Mouse (Mus musculus) brain, embryonic 14.5 days (tissue): ENCODE results near the gene Dlx6. TPM values are rescaled to one million over a fixed set of nuclear protein-coding genes. Genes with fewer than 3 reads are reported as not detected.

ENCODE experiments used
- DNase-seq: peaks from one replicate; pipeline ENCODE4 v3.0.0-alpha.2; 2011; ENCODE audit warnings: low read depth
- CTCF ChIP-seq: fragments of 200-500 bp; IDR thresholded peaks from 2 replicates; pipeline ENCODE4 v1.5.1; 2012; ENCODE audit warnings: inconsistent platforms, mild to moderate bottlenecking, moderate library complexity, borderline replicate concordance; ENCODE audit not compliant: insufficient read depth, insufficient read length; ENCODE audit errors: extremely low read depth
- POLR2A ChIP-seq: fragments of 200-500 bp; IDR thresholded peaks from 2 replicates; pipeline ENCODE4 v1.6.1; 2012; ENCODE audit warnings: mild to moderate bottlenecking, inconsistent platforms, borderline replicate concordance; ENCODE audit not compliant: poor library complexity, insufficient read depth, insufficient read length, severe bottlenecking; ENCODE audit errors: extremely low read depth
- polyA plus RNA-seq: library from polyadenylated mRNA; depleted of rRNA; stranded (reverse); fragments of >200 nt; gene quantifications from 2 replicates; pipeline ENCODE4 v1.2.3, GENCODE M21; 2012

Dlx6 gene
- polyA plus RNA-seq, 1 experiment, result 13.2 TPM

DNA sequence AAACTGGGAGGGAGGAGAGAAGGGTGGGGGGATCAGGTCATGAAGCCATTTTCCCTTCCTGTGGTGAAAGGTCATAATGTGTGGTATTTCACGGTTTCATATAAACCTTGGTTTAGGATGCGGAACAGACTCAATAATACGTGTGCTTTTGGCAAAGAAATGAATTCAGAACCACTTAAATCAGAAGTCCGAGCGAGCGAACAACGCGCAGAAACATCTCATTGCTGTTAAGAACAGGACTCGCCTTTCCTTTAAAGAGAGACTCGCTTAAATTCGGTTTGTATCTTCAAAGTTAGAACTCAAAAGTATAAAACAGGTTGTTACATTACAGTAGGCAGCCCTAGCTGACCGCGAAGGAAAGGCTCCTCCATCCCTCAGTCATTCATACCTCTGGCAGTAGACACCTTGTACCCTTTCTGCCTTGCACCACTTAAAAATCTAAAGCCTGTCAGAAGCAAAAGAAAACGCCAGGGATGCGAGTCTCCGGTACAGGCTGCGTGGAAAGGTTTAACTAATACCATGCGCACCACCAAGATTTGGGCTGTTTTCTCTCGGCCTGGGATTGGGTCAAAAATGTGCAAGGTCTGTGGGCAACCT is 10.4 kb downstream of the Dlx6 start:
- peak; percentile 62 for DNase-seq
- no peak for TF ChIP-seq CTCF
- TF ChIP-seq POLR2A, result no peak

DNA sequence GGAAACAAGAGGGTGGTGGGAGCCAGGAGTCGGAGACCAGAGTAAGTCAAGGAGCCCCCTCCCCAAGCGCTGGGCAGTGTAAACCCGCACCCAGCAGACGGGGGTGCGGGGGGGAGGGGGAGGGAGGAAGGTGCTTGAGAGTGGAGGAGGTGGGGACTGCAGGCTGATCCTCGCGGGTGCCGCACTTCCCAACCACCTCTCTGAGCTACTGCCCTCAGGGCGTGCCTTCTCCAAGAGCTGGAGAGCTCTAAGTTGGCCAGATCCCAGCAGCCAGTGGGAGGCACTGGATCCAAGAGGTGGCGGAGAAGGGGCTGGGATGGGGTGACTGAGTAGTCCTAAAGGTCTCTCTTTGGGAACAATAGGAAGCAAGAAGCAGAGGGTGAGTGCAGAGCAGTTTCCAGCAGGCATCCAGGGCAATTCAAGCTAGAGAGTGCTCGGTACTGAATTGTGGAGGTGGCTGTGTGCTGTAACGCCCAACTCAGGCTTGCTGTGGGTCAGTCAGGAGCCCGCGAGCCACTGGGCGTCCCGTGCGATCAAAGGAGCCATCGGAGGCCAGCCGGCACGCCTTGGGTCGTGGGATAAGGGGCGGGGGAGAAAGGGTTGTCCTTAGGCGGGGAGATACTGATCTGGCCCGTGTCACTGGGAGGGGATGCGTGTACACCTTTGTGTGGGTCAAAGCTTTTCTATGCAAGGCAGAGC is 11.1 kb downstream of the Dlx6 start:
- DNase-seq, result peak; percentile 76
- TF ChIP-seq POLR2A (no peak), CTCF (no peak)

DNA sequence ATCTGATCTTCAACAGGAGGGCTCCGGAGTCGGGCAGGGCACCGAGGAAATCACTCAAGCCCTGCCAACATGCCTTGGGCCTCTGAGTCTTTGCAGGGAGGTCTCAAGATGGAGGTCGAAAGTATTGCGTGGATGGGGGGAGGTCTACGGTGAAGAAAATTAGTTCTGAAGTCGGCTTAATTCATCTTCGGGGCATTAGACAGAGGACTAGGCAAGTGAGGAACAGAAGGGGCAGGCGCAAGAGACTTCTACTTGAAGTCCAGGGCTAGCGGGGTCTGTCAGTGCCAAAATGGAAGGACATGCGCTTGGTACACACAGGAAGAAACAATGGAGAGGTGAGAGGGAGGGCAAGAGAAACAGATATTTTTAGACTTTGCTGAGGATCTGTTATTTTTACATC is 12.0 kb downstream of the Dlx6 start:
- DNase-seq, result peak; percentile 57

DNA sequence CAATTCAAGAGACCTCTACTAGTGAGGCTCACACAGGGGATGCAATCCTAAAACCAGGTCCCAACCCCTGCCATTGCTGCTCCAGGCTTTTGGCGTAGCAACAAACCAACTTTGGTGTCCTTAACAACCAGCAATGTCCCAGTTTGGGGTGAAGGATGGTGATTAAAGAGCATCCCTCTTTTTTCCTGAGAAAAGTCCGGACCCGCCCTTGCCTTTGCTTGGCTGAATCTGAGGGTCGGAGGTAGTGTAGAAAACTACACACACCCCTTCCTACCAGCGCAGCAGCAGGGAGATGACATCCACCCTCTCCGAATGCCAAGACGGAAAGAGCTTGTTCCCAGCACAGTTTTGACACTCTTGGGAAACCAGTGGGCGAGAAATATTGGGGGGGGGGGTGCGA is 12.5 kb downstream of the Dlx6 start:
- no peak for TF ChIP-seq POLR2A
- TF ChIP-seq CTCF, result no peak
- peak; percentile 46 for DNase-seq

More for the DNA sequence above, 12.0 kb downstream of the Dlx6 start:
- no peak for TF ChIP-seq CTCF
- TF ChIP-seq POLR2A, result no peak

DNA sequence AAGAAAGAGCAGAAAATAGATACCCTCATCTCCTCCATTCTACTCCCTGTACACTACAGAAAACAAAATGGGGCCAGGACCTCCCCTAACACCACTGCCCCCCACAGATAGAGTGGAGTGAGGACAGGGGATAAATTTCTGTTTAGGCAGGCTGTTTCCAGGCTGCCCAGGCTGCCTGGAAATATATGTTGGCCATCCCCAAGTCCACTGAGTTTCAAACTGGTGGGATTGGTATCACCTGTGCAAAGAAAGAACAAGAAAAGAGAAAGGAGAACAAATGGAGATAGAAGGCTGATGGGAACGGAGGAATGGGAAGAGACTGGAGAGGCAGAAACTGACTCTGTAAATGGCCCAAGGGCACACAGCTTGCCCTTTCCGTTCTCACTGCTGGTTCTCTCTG is 13.1 kb downstream of the Dlx6 start:
- TF ChIP-seq CTCF (no peak), POLR2A (no peak)
- DNase-seq, result peak; percentile 22

DNA sequence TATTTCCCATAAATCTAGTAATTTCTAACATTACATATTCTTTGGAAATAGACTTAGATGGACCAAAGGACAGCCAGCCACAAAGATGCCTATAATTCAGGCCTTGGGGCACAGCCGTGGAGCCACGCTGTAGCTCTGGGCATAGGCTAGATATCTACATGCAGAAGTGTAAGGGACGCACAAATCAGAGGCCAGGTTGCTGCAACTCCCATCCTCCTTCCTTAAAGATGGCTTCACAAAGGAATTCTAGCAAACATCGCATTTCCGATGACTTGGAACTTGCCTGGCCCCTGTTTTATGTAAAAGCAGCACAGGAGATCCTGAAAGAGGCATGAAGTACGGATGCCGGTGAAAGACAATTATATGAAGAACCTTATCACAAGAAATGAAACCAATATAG is 13.6 kb downstream of the Dlx6 start:
- TF ChIP-seq CTCF (no peak), POLR2A (no peak)
- peak; percentile 51 for DNase-seq

DNA sequence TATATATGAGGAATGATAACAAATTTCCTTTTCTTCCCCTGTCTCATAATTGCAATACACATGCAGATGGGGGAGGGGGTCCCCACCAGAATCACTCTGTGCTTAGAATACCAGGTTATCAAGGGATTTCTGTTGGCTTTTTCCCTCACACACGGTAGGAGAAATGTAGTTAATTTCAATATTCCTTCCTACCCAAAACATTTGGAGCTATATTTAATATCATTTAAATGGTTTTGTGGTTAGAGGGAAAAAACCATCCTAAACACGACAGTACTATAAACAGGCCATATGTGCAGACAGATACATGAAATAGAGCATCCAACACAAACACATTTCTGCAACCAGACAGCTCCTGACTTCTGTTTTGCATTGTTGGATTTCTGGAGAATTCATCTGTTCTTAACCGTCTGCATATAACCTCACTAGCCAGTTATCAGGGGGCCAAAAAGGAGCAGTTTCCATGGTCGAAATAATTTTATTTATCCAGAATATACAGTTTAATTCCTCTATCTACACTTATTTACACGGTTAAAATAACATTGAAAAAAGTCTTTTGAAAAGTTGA is 14.3 kb downstream of the Dlx6 start:
- DNase-seq, result peak; percentile 45

DNA sequence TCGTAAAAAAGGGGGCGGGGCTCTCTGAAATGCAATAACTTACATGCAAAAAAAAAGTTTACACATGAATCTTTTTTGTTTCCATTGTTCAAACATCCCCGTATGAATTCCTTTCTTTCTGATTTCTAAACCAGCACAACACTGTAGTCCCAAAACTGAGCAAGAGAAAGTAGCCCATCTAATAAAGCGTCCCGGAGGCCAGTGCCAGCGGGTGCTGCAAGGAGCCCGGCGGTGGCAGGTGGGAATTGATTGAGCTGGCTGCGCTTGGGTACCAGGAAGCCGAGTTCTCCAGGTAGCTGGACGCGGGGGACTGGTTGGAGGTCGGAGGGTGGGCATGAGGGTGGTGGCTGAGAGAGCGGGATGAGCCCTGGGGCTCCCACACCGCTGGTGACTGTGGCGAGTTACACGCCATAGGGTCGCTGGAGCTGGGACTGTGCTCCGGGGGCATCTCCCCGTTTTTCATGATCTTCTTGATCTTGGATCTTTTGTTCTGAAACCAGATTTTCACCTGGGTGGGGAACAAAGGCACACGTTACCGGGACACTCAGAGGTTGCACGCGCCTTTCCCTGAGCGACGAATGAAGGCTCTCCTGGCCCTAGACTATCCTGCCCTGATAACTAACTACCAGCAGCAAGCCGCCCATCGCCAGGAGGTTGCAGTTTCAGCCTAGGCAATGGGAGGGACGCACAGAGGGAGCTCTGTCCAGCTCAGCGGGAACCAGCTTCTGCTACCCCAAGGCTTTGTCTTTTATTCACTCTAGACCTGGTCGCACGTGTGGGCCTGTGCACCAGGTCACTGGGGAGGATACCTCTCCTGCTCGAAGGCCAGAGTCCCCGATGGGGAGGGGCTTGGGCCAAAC is 15.1 kb downstream of the Dlx6 start:
- no peak for TF ChIP-seq POLR2A
- no peak for TF ChIP-seq CTCF
- peak; percentile 49 for DNase-seq

More for the DNA sequence above, 14.3 kb downstream of the Dlx6 start:
- no peak for TF ChIP-seq POLR2A
- no peak for TF ChIP-seq CTCF

DNA sequence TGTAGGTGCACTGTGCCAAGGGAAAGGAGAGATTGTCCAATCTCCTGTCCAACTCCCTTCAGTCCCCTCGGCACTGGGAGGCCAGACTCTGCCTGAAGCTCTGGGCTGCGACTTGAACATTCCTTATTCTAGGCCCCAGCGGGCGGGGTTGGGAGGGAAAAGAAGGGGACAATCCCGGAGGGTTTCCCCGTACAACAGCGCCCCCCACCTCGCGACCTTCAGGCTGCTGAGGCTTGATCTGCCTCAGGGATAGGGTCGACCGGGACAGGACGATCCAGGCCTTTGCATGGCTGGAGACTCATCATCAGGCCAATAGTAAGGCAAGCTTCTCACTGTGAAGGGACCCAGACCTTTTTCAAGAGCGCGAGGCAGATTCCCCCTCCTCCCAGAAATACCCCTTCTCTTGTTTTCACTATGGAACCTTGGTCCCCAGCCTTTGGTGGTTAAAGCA is 15.7 kb downstream of the Dlx6 start:
- DNase-seq, result peak; percentile 64

DNA sequence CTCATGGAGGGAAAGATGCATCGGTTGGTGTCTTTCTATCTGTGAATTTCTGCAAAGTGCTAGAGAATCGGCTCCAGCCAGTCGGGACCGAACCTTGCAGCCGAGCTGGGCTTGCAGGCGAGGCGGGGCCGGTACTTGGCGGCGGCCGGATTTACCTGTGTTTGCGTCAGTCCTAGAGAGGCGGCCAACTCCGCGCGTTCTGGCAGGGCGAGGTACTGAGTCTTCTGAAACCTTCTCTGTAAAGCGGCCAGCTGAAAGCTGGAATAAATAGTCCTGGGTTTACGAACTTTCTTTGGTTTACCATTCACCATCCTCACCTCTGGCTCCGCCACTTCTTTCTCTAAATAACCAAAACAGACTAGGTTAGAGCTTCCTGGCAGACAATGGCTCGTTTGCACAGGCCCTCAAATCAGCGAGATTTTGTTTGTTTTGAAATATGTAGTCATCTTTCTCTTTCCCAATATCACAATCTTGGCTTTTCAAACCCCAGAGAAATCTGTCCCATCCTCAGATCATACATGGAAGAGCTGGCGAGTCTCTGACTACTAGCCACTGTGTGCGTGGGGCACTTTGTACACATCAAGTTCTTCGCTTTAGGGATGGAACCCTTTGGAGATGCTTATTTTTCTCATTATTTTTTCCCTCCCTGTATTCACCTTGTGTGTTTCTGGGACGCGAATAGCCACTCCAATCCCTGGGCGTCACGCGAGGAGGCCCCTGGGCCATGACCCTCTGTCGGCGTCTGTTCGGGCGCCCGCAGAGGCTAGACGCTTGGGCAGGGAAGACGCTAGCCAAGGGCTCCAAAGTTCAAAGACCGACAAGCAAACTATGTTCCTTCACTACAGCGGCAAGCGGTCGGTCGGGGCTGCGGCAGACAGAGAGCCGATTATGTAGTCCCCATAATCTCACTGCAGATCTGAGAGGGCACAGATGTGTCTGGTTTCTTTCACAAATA is 16.5 kb downstream of the Dlx6 start:
- DNase-seq, result peak; percentile 53
- TF ChIP-seq CTCF (no peak), POLR2A (no peak)

More for the DNA sequence above, 15.7 kb downstream of the Dlx6 start:
- TF ChIP-seq CTCF (no peak), POLR2A (no peak)

DNA sequence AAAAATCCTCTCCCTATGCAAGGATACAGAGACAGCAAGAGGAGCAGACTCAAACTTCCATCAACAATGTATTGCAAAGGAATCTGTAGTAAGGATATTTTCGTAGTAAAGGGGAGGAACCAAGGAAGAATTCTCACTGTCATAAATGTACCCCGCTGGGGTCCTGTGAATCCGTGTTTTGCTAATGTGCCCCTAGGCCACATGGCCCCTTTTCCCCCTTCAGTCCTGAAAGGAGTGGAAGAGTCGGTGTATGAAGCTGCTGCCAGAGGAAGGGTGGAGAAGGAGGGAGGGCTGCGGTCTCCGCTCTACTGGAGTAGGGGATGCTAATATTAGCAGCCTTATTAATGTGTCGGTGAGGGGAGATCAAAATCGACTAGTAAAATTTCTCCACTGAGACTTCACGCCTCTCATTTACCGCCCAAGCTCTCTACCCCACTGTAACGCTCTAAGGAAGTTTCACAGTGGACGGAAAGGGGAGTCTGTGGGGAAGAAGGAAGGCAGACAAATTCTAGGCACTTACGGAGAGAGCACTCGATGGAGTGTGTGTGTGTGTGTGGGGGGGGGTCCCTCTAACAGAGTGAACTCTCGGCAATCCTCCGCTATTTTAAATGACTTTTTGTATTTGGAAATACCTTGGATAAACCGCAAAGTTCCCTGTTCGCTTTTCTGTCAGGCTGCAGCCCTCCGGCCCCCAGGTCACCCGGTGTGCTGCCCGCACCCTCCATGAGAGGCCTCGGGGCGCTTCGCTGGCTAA is 17.4 kb downstream of the Dlx6 start:
- DNase-seq, result peak; percentile 53
- no peak for TF ChIP-seq POLR2A
- no peak for TF ChIP-seq CTCF
